Mouse (Mus musculus) forebrain, embryonic 13.5 days (tissue): Measurements from ENCODE around the gene Hsf2bp. TPM values are rescaled to one million over a fixed set of nuclear protein-coding genes. Genes with fewer than 3 reads are reported as not detected.

ENCODE experiments used
- ATAC-seq: fragments of 200-750 bp; cut with Nextera tagmentation; 2 replicates; pipeline ENCODE4 v1.8.0; 2017
- H3K27ac ChIP-seq: fragments of 300-500 bp; sonication (generic); 2 replicates; pipeline ENCODE4 v1.5.1; 2015; ENCODE audit warnings: inconsistent platforms, mild to moderate bottlenecking, moderate library complexity
- H3K27me3 ChIP-seq: fragments of 300-500 bp; sonication (generic); 2 replicates; pipeline ENCODE4 v1.6.1; 2015; ENCODE audit warnings: mild to moderate bottlenecking, inconsistent platforms
- H3K36me3 ChIP-seq: fragments of 300-500 bp; sonication (generic); 2 replicates; pipeline ENCODE4 v1.6.1; 2015; ENCODE audit warnings: mild to moderate bottlenecking, inconsistent platforms; ENCODE audit not compliant: poor library complexity, severe bottlenecking
- H3K4me1 ChIP-seq: fragments of 300-500 bp; sonication (generic); 2 replicates; pipeline ENCODE4 v1.6.1; 2015; ENCODE audit warnings: inconsistent platforms
- H3K4me2 ChIP-seq: fragments of 300-500 bp; sonication (generic); 2 replicates; pipeline ENCODE4 v1.6.1; 2015; ENCODE audit warnings: inconsistent platforms, mild to moderate bottlenecking, moderate library complexity
- H3K4me3 ChIP-seq: fragments of 300-500 bp; sonication (generic); 2 replicates; pipeline ENCODE4 v1.5.1; 2015; ENCODE audit warnings: mild to moderate bottlenecking, inconsistent platforms
- H3K9ac ChIP-seq: fragments of 300-500 bp; sonication (generic); 2 replicates; pipeline ENCODE4 v1.6.1; 2015; ENCODE audit warnings: mild to moderate bottlenecking, inconsistent platforms
- H3K9me3 ChIP-seq: fragments of 300-500 bp; sonication (generic); replicated peaks from 2 replicates; pipeline ENCODE4 v1.6.1; 2016; ENCODE audit warnings: inconsistent platforms
- WGBS: fragments of 180-500 bp; shearing (Covaris S2); methylation state at CpG from one replicate; pipeline ENCODE4 v1.1.7; 2015; 5-methylcytosine and 5-hydroxymethylcytosine counted together
- polyA plus RNA-seq: library from polyadenylated mRNA; unstranded; fragments of >200 nt; fragmentation: Nextera tagmentation; extraction: Ambion mirVana; gene quantifications from 2 replicates; pipeline ENCODE4 v1.2.1, GENCODE M21; 2015

The Hsf2bp gene
- polyA plus RNA-seq, 1 experiment from 2014 or later = 0.43 TPM

- ATAC-seq = no peak
- Histone ChIP-seq H3K27me3 (no peaks in the 10 kb centered on the region), H3K9ac (no peak overlapping the region), H3K4me2 (no peak overlapping the region), H3K9me3 (no peaks in the 10 kb centered on the region), H3K36me3 (no peaks in the 10 kb centered on the region), H3K4me1 (peaks cover 9% of the 10 kb centered on the region; the same call in 1 of the 2 replicates), H3K4me3 (no peak overlapping the region), H3K27ac (no peak overlapping the region)
- 83% methylated on average over 6 of the region's 6 CpGs for WGBS
Observed at GRCm38 (mm10) chr17:31929032-31929431, 107.1 kb downstream of the Hsf2bp start.

DNA sequence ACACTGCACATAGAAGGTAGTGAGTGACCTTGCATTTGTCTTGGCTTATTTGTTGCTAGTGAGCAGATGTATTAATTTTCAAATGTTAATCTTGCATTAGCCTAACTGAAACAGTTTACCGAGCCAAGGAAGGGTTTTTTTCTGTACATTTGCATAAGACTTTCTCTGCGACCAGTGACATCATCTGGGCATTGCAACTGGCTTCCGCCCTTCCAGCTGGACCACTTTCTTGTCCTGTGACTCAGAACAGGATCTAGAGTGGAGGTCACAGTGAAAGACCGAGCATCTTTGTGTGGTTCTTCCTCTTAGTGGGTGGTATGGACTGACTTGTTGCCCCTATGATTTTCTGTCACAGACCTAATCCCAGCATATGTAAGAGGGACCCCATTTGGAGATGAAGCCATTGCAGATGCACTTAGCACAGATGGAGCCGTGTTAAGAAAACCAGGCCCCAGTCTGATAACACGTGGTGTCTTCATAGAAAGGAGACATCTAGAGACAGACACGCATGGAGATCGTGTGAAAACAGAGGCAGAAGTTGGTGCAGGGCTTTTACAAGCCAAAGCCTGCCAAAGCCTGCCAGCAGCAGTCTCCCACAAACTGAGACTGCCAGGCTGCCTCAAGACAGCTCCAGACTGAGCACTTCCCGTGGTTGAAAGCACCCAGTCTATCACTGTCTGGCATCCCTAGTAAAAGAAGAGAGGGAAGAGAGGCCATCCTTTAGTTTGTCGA lies 108.1 kb downstream of the Hsf2bp start:
- peak; percentile 68; the same call in 1 of the 2 replicates for ATAC-seq
- no peaks in the 10 kb centered on the region for H3K27me3 ChIP-seq
- H3K36me3 ChIP-seq = no peaks in the 10 kb centered on the region
- no peak overlapping the region for H3K27ac ChIP-seq
- WGBS = 84% methylated on average over 10 of the region's 10 CpGs
- no peak overlapping the region for H3K4me2 ChIP-seq
- peaks cover 9% of the 10 kb centered on the region; the same call in 1 of the 2 replicates for H3K4me1 ChIP-seq
- no peak overlapping the region for H3K9ac ChIP-seq
- no peaks in the 10 kb centered on the region for H3K9me3 ChIP-seq
- H3K4me3 ChIP-seq = no peak overlapping the region

DNA sequence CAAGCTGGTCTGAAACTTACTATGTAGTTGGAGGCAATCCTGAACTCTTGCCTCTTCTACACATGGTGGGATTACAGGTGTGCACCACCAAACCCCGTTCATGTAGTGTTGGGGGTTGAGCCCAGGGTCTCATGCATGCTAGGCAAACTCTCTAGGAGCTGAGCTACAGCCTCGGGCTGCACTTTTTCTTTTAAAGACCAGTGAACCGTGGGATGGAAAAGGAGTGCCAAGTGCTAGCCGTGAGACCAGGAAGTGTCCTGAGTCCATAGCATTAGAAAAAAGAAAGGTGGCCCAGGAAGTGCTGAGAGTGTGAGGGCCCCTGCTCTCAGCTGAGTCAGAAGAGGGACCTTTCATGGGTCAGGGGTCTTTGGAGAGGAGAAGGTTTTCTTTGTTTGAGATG lies 111.9 kb downstream of the Hsf2bp start:
- 54% methylated on average over 4 of the region's 4 CpGs for WGBS
- Histone ChIP-seq H3K9ac (no peak overlapping the region), H3K36me3 (no peaks in the 10 kb centered on the region), H3K27me3 (no peaks in the 10 kb centered on the region), H3K4me3 (no peak overlapping the region), H3K27ac (no peak overlapping the region), H3K9me3 (no peaks in the 10 kb centered on the region), H3K4me1 (peaks cover 10% of the 10 kb centered on the region), H3K4me2 (no peak overlapping the region)
- ATAC-seq = no peak

DNA sequence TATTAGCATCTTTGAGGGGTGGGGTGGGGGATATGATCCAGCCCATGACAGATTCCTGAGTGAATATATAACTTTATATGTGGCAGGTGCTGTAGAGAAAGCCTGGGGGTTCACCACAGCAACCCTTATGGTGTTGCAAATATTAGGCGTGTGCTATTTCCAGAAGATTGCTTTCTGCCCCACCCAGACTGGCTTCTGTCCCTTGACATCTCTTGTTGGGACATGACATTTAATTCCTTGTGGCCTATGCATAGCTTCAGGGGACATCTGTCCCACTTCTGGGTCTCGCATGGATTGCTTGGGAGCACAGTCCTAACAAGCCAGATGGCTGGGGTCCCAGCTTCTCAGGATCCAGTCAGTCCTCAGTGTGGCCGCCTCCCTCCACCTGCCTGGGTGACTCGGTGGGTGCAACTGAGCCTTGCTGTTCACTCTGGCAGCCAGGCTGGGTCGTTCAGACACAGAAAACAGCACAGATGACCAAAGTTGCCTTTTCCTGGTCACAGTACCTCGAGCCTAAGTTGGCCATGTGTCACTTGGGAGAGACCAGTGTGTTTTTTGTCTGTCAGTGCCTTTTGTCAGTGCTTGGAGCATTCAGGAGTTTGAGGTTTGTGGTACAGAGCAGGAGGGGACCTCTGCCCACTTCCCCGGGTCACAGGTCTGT lies 112.7 kb downstream of the Hsf2bp start:
- no peaks in the 10 kb centered on the region for H3K36me3 ChIP-seq
- no peak overlapping the region for H3K27ac ChIP-seq
- H3K4me1 ChIP-seq = peaks cover 10% of the 10 kb centered on the region
- no peak for ATAC-seq
- H3K27me3 ChIP-seq = no peaks in the 10 kb centered on the region
- H3K4me2 ChIP-seq = no peak overlapping the region
- no peaks in the 10 kb centered on the region for H3K9me3 ChIP-seq
- no peak overlapping the region for H3K4me3 ChIP-seq
- H3K9ac ChIP-seq = no peak overlapping the region
- WGBS = 80% methylated on average over 7 of the region's 7 CpGs

GRCm38 (mm10) chr17:31920589-31921190 lies 115.5 kb downstream of the Hsf2bp start:
- WGBS = 41% methylated on average over 9 of the region's 9 CpGs
- no peak overlapping the region for H3K27ac ChIP-seq
- H3K9me3 ChIP-seq = no peaks in the 10 kb centered on the region
- H3K4me1 ChIP-seq = peaks cover 10% of the 10 kb centered on the region
- H3K4me3 ChIP-seq = no peak overlapping the region
- ATAC-seq = no peak
- no peaks in the 10 kb centered on the region for H3K27me3 ChIP-seq
- no peak overlapping the region for H3K4me2 ChIP-seq
- H3K9ac ChIP-seq = no peak overlapping the region
- H3K36me3 ChIP-seq = no peaks in the 10 kb centered on the region

DNA sequence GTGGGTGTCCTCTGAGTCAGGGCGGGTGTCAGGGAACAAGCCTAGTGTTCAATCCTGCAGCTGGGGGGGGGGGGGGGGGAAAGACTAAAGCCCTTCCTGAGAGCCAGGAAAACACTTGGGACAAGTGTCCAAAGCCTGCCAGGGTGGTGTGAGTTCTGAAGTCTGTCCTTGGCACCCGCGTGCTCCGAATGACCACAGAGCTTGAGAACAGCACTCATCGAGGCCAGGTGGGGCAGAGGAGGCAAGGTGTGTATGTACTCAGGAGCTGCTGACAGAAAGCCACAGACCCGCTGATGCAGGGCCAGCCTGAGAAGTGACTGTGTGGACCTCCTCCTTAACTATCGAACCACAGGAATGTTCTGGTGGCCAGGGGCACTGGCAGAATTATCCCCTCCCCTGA lies 116.5 kb downstream of the Hsf2bp start:
- no peak overlapping the region for H3K4me2 ChIP-seq
- H3K27ac ChIP-seq = no peak overlapping the region
- no peaks in the 10 kb centered on the region for H3K27me3 ChIP-seq
- no peak overlapping the region for H3K4me3 ChIP-seq
- peaks cover 10% of the 10 kb centered on the region for H3K4me1 ChIP-seq
- H3K9me3 ChIP-seq = no peaks in the 10 kb centered on the region
- H3K36me3 ChIP-seq = no peaks in the 10 kb centered on the region
- ATAC-seq = no peak
- no peak overlapping the region for H3K9ac ChIP-seq
- 90% methylated on average over 7 of the region's 7 CpGs for WGBS

GRCm38 (mm10) chr17:31918374-31918773 lies 117.8 kb downstream of the Hsf2bp start:
- Histone ChIP-seq H3K4me3 (no peak overlapping the region), H3K27me3 (no peaks in the 10 kb centered on the region), H3K4me2 (no peak overlapping the region), H3K9ac (no peak overlapping the region), H3K9me3 (no peaks in the 10 kb centered on the region), H3K27ac (no peak overlapping the region), H3K36me3 (no peaks in the 10 kb centered on the region), H3K4me1 (peaks cover 10% of the 10 kb centered on the region)
- ATAC-seq = no peak
- WGBS = 92% methylated on average over 8 of the region's 8 CpGs

GRCm38 (mm10) chr17:31916461-31916775 lies 119.7 kb downstream of the Hsf2bp start:
- no peak overlapping the region for H3K4me2 ChIP-seq
- H3K4me3 ChIP-seq = no peak overlapping the region
- no peaks in the 10 kb centered on the region for H3K9me3 ChIP-seq
- WGBS = 85% methylated on average over 6 of the region's 6 CpGs
- no peak overlapping the region for H3K27ac ChIP-seq
- H3K4me1 ChIP-seq = peaks cover 18% of the 10 kb centered on the region
- no peak for ATAC-seq
- no peaks in the 10 kb centered on the region for H3K36me3 ChIP-seq
- H3K9ac ChIP-seq = no peak overlapping the region
- H3K27me3 ChIP-seq = no peaks in the 10 kb centered on the region

DNA sequence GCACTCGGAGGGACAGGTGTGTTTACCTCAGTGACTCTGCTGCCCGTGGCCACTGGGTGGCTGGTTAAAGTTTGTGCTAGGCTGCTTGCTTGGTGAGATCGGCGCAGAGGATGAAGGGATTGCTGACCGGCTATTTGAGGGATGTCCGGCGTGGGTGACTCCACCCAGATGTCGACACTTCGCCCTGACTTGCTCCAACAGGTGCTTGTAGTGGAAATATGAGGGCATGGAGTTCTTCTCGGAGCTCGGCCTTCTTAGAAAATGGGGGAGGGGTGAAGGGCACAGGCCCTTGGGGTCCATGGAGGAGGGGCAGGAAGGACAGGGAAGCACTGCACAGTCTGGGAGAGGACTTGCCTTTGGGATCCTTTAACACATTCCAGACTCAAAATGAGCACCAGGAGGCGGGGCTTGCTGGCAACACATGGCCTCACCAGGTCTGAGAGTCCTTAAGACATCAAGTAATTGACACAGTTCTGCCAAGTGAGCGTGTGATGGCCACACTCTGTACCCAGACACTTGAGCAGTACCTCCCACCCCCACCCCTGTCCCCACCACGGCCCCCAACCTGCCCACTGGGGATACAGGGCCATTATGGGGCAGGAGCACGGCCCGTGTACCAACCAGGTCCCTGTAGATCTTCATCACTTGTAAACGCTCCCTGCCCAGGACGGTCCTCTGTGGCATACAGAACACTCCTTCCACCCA lies 120.2 kb downstream of the Hsf2bp start:
- Histone ChIP-seq H3K9me3 (no peaks in the 10 kb centered on the region), H3K4me1 (peaks cover 14% of the 10 kb centered on the region), H3K27ac (no peak overlapping the region), H3K4me3 (no peak overlapping the region), H3K4me2 (no peak overlapping the region), H3K36me3 (no peaks in the 10 kb centered on the region), H3K9ac (no peak overlapping the region), H3K27me3 (no peaks in the 10 kb centered on the region)
- 86% methylated on average over 18 of the region's 18 CpGs for WGBS
- no peak for ATAC-seq

DNA sequence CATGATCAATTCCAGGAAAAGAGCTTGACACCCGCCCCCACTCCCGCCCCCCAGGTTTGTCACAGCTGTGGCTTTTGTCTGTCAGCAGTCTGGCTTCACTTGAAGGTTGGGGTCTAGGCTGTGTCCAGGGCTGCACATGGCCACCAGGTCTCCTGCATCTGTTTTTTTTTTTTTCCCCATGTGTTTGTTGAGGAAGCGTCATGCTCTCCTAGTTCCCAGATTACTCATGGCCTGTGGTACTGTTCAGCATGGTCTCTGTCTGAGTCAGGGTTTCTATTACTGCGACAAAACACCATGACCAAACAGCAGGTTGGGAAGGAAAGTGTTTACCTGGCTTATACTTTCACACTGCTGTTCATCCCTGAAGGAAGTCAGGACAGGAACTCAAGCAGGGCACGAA lies 121.8 kb downstream of the Hsf2bp start:
- no peaks in the 10 kb centered on the region for H3K36me3 ChIP-seq
- H3K27me3 ChIP-seq = no peaks in the 10 kb centered on the region
- no peaks in the 10 kb centered on the region for H3K9me3 ChIP-seq
- ATAC-seq = no peak
- WGBS = 89% methylated on average over 5 of the region's 5 CpGs
- peaks cover 8% of the 10 kb centered on the region; the same call in 1 of the 2 replicates for H3K4me1 ChIP-seq
- no peak overlapping the region for H3K4me2 ChIP-seq
- no peak overlapping the region for H3K4me3 ChIP-seq
- H3K27ac ChIP-seq = no peak overlapping the region
- H3K9ac ChIP-seq = no peak overlapping the region

DNA sequence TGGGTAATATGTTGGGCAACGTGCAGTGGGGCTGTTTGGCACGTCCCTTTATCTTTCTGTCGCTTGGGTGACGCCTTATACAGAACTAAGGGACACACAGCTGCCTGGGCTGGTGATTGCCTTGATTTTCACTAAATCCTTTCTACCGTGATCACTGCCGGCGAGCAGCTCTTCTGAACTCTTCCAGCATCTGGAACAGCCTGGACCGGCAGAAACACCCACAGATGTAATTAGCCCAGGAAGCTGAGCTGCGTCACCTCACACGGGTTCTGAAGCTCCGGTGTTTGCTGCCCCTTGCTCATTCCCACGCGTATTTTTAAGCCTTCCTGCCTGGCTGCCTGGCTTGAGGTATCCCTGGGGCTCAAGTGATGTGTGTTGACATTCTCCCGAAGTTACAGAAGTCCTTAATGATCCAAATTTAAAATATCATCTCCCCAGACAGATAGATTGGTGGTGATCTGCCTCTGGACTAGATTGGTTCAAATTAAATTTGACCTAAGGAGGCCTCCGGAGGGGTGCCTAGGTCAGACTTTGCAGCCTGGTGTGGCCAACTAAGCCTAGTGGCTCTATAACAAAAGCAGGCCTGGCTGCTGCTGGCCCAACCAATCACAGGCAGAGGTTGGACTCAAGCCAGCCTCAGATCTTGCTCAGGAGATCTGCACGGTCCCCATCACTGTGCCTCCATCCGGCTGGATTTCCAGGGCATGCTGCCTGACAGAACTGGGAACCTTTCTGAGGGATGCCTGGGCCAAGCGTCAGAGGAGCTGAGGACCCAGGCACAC lies 123.1 kb downstream of the Hsf2bp start:
- 63% methylated on average over 18 of the region's 18 CpGs for WGBS
- no peaks in the 10 kb centered on the region for H3K36me3 ChIP-seq
- ATAC-seq = peak; percentile 24; the same call in 1 of the 2 replicates

More for the DNA sequence above, 123.1 kb downstream of the Hsf2bp start:
- Histone ChIP-seq H3K4me1 (peaks cover 8% of the 10 kb centered on the region; the same call in 1 of the 2 replicates), H3K9me3 (no peaks in the 10 kb centered on the region), H3K4me2 (no peak overlapping the region), H3K27ac (peak overlapping the region; percentile 14; the same call in 1 of the 2 replicates), H3K27me3 (no peaks in the 10 kb centered on the region), H3K9ac (no peak overlapping the region), H3K4me3 (no peak overlapping the region)
